23 mouse cellular contexts compared by ENCODE assay signal in genomic region chr17:25665485-25665884, GRCm38 (mm10). TPM values are rescaled to one million over a fixed set of nuclear protein-coding genes. Genes with fewer than 3 reads are reported as not detected.
DNase-seq lines count a peak whose midpoint lies in the region.
"Had no signal": no experiment of that assay in that cellular context is flagged by ENCODE, and none has a peak within 500 bp of the region (broad histone marks: within the 10 kb centered on the region; RNA-seq: fewer than 3 reads in every experiment).

No protein-coding gene starts in this region.

- H3K9me3 ChIP-seq in limb, embryonic 10.5 days (replicated peaks): no peaks in the 10 kb centered on the region
- H3K9me3 ChIP-seq: embryonic facial prominence, embryonic 13.5 days; embryonic facial prominence, embryonic 15.5 days; forebrain, embryonic 10.5 days; forebrain, embryonic 12.5 days had no signal

- peaks cover 11% of the 10 kb centered on the region for H3K36me3 ChIP-seq in limb, embryonic 10.5 days
- H3K36me3 ChIP-seq: embryonic facial prominence, embryonic 15.5 days; forebrain, embryonic 12.5 days had no signal

- no peak overlapping the region for H3K4me3 ChIP-seq in limb, embryonic 10.5 days
- H3K4me3 ChIP-seq: embryonic facial prominence, embryonic 13.5 days; embryonic facial prominence, embryonic 15.5 days; erythroblast, embryonic 14.5 days; forebrain, embryonic 10.5 days; forebrain, embryonic 12.5 days had no signal

- 0 out of 2 replicates have a peak overlapping the region, but pooled peaks have one; percentile 14 for H3K27ac ChIP-seq in limb, embryonic 10.5 days
- H3K27ac ChIP-seq: embryonic facial prominence, embryonic 15.5 days; forebrain, embryonic 10.5 days; forebrain, embryonic 12.5 days had no signal

- peak; percentile 38 to 51 for DNase-seq in frontal cortex, postnatal 36 days (ENCODE audit: low spot score in 2 of 2)
- no peak for DNase-seq in frontal cortex, postnatal 10 days (ENCODE audit: low spot score in 2 of 2)
- peak; percentile 35 to 63 for DNase-seq in left cerebral cortex, postnatal 14 days (ENCODE audit: low spot score in 2 of 2)
- DNase-seq in left cerebral cortex, postnatal 10 days (ENCODE audit: extremely low spot score in 1 of 2, low spot score in 2 of 2): no peak
- peak; percentile 55 for DNase-seq in brain, adult 2 months (ENCODE audit: low read depth, low spot score)
- DNase-seq in limb, embryonic 10.5 days (ENCODE audit: low spot score): no peak
- no peak for DNase-seq in adrenal gland, adult 2 months
- DNase-seq in lung, postnatal 36 days: no peak
- DNase-seq: adrenal gland, adult 8-10 months; adrenal gland, postnatal 14 days; adrenal gland, postnatal 36 days; cerebellum, adult 11 months; cerebellum, adult 18-20 months; cerebellum, adult 8-10 months; cerebellum, adult 9-11 months; embryo, embryonic 11 days had no signal

- H3K4me1 ChIP-seq in limb, embryonic 10.5 days: peaks cover 22% of the 10 kb centered on the region

- intact Hi-C loops in left cerebral cortex, postnatal 14 days (cut with DNase I): no loop called here
- intact Hi-C loops in left cerebral cortex, postnatal 10 days (cut with DNase I): no loop called here

- no peaks in the 10 kb centered on the region for H3K27me3 ChIP-seq in limb, embryonic 10.5 days (ENCODE audit: low read depth, poor library complexity, severe bottlenecking)
- H3K27me3 ChIP-seq: embryonic facial prominence, embryonic 13.5 days; embryonic facial prominence, embryonic 15.5 days; forebrain, embryonic 12.5 days had no signal

- WGBS in limb, embryonic 10.5 days: 93% methylated on average over 6 of the region's 6 CpGs

RNA-seq across cellular contexts. Expression of gene Gng13, which starts 51.5 kb away (rescaled TPM):
- total RNA-seq in left cerebral cortex, postnatal 14 days (2021): 100 to 1,000 TPM; 125 to 154 TPM
- total RNA-seq in left cerebral cortex, postnatal 10 days (2021): 10 to 100 TPM; 86.1 to 88.9 TPM
- 2.0 TPM in 2 replicates for polyA plus RNA-seq in limb, embryonic 10.5 days (2016; fragmentation: Nextera tagmentation; extraction: Ambion mirVana)
- total RNA-seq in adrenal gland, adult 2 months (2021): 1 to 10 TPM; 1.1 to 1.4 TPM
- polyA plus RNA-seq in adrenal gland, adult 2 months (2012; rRNA removed): not detected in 2 replicates
- total RNA-seq: adrenal gland, postnatal 14 days; common myeloid progenitor, adult 5-6 weeks had no signal
- polyA plus RNA-seq: C2C12; erythroblast, embryonic 14.5 days had no signal

Comparison
In these comparisons a context has a peak if more than half of its experiments do, and no peak if none do; other contexts are left out.
1. DNase-seq: peak in frontal cortex, postnatal 36 days (2 of 2), left cerebral cortex, postnatal 14 days (2 of 2) and brain, adult 2 months (single experiment); none in frontal cortex, postnatal 10 days (0 of 2), left cerebral cortex, postnatal 10 days (0 of 2), limb, embryonic 10.5 days (single experiment), adrenal gland, adult 2 months (single experiment) and lung, postnatal 36 days (single experiment).
2. RNA of gene Gng13, which starts 51.5 kb away (total RNA-seq): 125 to 154 TPM in left cerebral cortex, postnatal 14 days and 86.1 to 88.9 TPM in left cerebral cortex, postnatal 10 days; 1.1 to 1.4 TPM in adrenal gland, adult 2 months; every median in the first group is over 10 times any median in the second.